Mouse (Mus musculus) testis, adult 2 months (tissue): ENCODE measurements around the gene Slf2. TPM values are rescaled to one million over a fixed set of nuclear protein-coding genes. Genes with fewer than 3 reads are reported as not detected.
A peak's percentile ranks its signal among the peaks of the same experiment; 100 is the strongest.

Experiments
- H3K27ac ChIP-seq: fragments of 200-500 bp; 2 replicates; pipeline ENCODE4 v1.5.1; 2012; ENCODE audit warnings: low read depth, low read length; ENCODE audit not compliant: control insufficient read depth, insufficient read depth
- H3K27me3 ChIP-seq: fragments of 200-500 bp; 2 replicates; pipeline ENCODE4 v1.6.1; 2012; ENCODE audit warnings: mild to moderate bottlenecking, low read length, moderate library complexity; ENCODE audit not compliant: control insufficient read depth, insufficient read depth
- H3K36me3 ChIP-seq: fragments of 200-500 bp; 2 replicates; pipeline ENCODE4 v1.6.1; 2012; ENCODE audit warnings: mild to moderate bottlenecking, low read length; ENCODE audit not compliant: control insufficient read depth, insufficient read depth
- H3K4me1 ChIP-seq: fragments of 200-500 bp; 2 replicates; pipeline ENCODE4 v1.6.1; 2012; ENCODE audit warnings: low read length; ENCODE audit not compliant: control insufficient read depth, insufficient read depth
- H3K4me3 ChIP-seq: fragments of 200-500 bp; 2 replicates; pipeline ENCODE4 v1.5.1; 2012; ENCODE audit warnings: low read depth, mild to moderate bottlenecking, low read length, moderate library complexity, mixed read lengths; ENCODE audit not compliant: control insufficient read depth
- CTCF ChIP-seq: fragments of 200-500 bp; IDR thresholded peaks from 2 replicates; pipeline ENCODE4 v1.5.1; 2012; ENCODE audit warnings: low read depth, mild to moderate bottlenecking, inconsistent platforms, low read length, moderate library complexity; ENCODE audit not compliant: control insufficient read depth, insufficient read depth, insufficient replicate concordance
- POLR2A ChIP-seq: fragments of 200-500 bp; IDR thresholded peaks from 2 replicates; pipeline ENCODE4 v1.6.1; 2012; ENCODE audit warnings: low read depth, mild to moderate bottlenecking, inconsistent platforms, low read length, moderate library complexity; ENCODE audit not compliant: control insufficient read depth
- polyA plus RNA-seq: library from polyadenylated mRNA; depleted of rRNA; stranded (reverse); fragments of >200 nt; gene quantifications from 2 replicates; pipeline ENCODE4 v1.2.3, GENCODE M21; 2012

The Slf2 gene
- polyA plus RNA-seq, 1 experiment = 21.5 TPM

DNA sequence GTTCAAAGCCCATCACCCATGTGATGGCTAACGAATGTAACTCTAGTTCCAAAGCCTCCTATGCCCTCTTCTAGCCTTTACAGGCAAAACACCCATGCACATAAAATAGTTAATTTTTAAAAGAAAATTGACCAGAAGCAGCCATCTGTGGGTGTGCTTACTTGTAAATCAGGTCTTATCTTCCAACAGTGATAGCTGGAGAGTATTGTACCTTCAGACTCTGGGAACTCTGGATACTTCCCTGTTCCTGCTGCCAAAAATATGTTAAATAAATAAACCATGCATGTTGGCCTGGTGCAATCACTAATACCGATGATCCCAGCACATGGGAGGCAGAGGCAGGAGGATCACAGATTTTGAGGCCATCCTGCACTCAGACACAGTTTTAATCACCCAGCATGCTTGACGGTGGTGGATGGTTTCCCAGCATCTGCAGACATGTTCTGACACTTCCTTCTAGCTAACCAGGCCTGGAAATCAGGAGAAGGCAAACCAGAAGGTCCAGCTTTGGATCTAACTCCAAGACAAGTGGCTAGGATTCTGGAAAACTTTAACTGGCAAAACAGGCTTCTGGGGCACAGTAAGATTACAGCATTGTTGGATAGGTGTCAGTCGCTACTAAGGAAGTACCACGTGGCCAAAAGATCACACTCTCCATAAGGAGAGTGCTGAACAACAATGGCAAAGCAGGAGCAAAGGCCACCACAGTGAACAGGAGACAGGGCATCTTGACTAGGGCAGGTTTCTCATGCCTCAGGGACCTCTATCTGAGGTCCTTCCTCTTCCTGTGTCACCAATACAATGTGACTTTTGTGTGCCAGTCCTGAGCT is 54.4 kb downstream of the Slf2 start:
- H3K27ac ChIP-seq = no peak overlapping the region
- H3K4me3 ChIP-seq = peak overlapping the region; percentile 71
- TF ChIP-seq CTCF (no peak), POLR2A (no peak)
- H3K36me3 ChIP-seq = no peaks in the 10 kb centered on the region; the same call in 1 of the 2 replicates
- 0 out of 2 replicates have a peak, but pooled peaks cover 2% of the 10 kb centered on the region for H3K27me3 ChIP-seq
- peaks cover 10% of the 10 kb centered on the region for H3K4me1 ChIP-seq

DNA sequence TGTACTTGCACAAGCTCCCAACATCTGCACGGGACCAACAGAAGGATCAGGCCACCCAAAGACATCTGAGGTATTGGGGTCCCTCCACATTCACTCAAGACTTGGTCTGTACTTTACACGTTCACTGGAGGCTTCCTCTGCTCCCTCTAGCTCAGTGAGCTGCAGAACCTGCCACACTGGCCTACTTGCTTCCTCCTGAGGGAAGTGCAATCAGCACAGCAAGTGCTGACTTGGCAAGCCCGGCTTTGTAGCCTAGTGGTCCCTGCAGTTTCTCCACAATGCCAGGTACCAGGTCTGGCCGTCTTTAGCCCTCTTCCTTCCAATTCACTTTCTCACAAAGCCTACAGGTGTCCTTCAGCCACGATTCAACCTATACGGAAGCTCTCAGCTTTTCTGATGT is 56.1 kb downstream of the Slf2 start:
- Histone ChIP-seq H3K36me3 (no peaks in the 10 kb centered on the region; the same call in 1 of the 2 replicates), H3K27me3 (0 out of 2 replicates have a peak, but pooled peaks cover 2% of the 10 kb centered on the region), H3K4me1 (peaks cover 10% of the 10 kb centered on the region), H3K4me3 (no peak overlapping the region), H3K27ac (no peak overlapping the region)
- TF ChIP-seq CTCF (no peak), POLR2A (no peak)

DNA sequence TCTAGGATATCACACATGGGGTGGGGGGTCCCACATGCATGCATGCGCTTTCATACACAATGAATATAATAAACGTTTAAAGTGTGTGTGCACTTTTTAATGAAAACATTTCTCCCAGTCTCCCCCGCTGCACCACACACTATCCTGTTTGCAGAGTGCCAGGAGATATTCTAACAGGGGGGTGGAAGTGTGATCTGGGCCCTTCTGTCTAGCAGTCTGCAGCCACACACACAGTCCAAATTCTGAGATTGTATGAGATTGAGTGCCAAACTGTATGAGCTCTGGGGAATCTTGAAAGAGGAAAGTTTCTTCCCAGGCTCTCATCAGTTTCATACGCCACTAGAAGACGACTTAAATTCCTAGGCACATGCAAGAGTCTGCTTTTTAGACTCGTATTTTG is 56.9 kb downstream of the Slf2 start:
- Histone ChIP-seq H3K36me3 (no peaks in the 10 kb centered on the region; the same call in 1 of the 2 replicates), H3K4me1 (peaks cover 14% of the 10 kb centered on the region)
- TF ChIP-seq CTCF (no peak), POLR2A (no peak)

DNA sequence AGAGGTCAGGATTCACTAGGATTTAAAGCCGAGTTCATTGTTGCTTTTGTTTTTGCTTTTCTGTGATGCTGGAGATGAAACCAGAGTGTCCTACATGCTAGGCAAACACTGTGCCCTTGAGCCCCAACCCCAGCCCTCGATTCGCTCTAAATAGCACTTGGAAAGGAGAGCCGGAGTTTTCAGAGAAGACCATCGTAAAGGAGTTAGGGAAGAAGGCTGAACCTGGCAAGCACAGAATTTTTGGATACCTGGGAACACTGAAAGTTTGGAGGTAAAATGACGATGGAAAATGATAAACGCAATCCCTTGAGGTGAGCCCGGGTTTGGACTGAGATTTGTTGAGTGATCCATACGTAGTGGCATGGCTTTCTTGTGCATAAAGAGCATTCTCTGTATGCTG is 57.4 kb downstream of the Slf2 start:
- Histone ChIP-seq H3K27ac (no peak overlapping the region), H3K4me3 (peak overlapping the region; percentile 78; the same call in 1 of the 2 replicates), H3K4me1 (peaks cover 14% of the 10 kb centered on the region), H3K27me3 (0 out of 2 replicates have a peak, but pooled peaks cover 2% of the 10 kb centered on the region), H3K36me3 (no peaks in the 10 kb centered on the region; the same call in 1 of the 2 replicates)
- TF ChIP-seq POLR2A (no peak), CTCF (no peak)

More for the DNA sequence above, 56.9 kb downstream of the Slf2 start:
- Histone ChIP-seq H3K27me3 (0 out of 2 replicates have a peak, but pooled peaks cover 2% of the 10 kb centered on the region), H3K27ac (no peak overlapping the region), H3K4me3 (no peak overlapping the region)

DNA sequence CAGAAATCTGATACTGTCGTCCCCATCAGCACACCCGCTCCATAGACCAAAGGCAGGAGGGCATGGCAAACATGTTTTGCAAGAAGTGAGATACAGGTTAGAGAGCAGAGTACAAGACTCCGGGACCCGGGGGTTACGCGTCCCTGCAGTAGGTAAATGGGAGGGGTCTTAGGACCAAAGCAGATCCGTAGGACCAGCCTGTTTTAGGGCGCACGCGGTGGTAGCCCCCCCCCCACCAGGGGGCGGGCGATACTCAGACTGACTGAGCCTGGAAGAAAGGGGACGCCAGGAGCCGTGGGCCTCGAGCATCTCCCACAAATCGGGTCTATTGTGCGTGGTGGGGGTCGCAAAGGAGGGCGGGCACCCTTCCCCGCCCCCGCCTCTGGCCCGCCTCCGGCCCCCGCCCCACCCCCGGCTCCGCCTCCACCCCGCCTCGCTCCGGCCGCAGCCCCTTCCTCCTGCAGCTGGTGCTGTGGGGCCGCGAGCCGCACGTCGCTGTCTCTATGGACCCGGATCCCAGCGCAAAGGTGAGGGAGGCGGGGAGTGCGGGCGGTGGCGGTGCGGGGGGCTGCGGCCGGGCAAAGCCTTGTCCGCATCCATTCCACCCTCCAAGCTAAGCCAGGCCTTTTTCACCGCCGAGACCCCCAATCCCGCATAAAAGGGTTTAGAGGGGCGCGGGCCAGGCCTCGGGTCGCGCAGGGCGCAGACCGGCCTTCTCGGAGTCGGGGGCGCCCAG is 58.0 kb downstream of the Slf2 start, which contains the start of gene Sema4g:
Gene Sema4g (plus strand): TSS at position 271 of the 736 bp plus-strand sequence.
- no peak for TF ChIP-seq CTCF
- TF ChIP-seq POLR2A = no peak
- H3K4me1 ChIP-seq = peaks cover 14% of the 10 kb centered on the region

DNA sequence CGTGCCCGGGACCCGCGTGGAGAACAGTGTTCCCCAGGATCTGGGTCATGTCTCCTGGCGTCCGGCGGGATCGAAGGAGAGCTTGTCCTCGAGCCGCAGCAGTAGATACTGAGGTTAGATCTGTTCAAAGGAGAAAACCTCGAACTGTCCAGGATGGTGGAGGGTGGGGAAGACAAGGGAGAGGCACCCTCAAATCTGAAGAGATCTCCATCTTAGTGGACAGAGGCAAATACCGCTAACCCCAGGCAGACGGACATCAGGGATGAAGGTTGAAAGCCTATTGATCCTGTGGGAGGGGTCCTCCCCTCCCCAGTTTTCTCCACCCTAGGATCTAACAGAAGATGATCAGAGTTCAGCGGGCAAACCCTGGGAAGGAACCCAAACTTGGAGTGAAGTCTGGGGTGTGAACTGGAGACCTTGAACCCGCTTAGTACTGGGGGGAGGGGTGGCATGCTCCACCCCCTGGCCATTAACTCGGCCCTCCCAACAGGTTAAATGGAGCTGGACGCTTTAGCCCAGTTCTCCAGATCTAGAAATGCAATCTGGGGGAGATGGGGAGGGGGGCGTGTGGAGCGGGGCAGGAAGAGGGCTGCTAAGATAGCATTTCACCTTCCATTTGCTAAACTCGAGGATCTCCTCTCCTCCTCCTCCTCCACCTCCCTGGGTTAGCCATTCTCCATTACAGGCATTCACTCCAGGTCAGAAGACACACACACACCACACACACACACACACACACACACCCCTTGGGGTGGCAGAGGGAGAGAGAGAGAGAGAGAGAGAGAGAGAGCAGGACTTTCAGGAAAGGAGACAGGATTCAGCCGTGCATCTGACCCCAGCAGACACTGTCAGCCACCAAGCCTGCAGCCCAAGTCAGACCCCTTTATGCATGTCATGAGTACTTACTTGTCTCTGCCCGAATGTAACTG is 58.9 kb downstream of the Slf2 start:
- TF ChIP-seq POLR2A (no peak), CTCF (no peak)
- Histone ChIP-seq H3K4me3 (peak overlapping the region; percentile 64), H3K4me1 (peaks cover 14% of the 10 kb centered on the region), H3K27ac (no peak overlapping the region), H3K36me3 (no peaks in the 10 kb centered on the region), H3K27me3 (0 out of 2 replicates have a peak, but pooled peaks cover 2% of the 10 kb centered on the region)

More for the DNA sequence above, 58.0 kb downstream of the Slf2 start, which contains the start of gene Sema4g:
- peak within 1 kb of the TSS; percentile 78 for H3K4me3 ChIP-seq
- H3K36me3 ChIP-seq = no peaks in the 10 kb centered on the region
- H3K27me3 ChIP-seq = 0 out of 2 replicates have a peak, but pooled peaks cover 2% of the 10 kb centered on the region
- no peak within 1 kb of the TSS for H3K27ac ChIP-seq
